Mouse (Mus musculus): ENCODE measurements around the gene Sgms1. TPM values are rescaled to one million over a fixed set of nuclear protein-coding genes. Genes with fewer than 3 reads are reported as not detected.
"Not testable (repeated sequence)": the region's sequence is repeated elsewhere in the genome, so short reads cannot be mapped to it uniquely, and the experiment has no call there.

Sgms1 gene
- polyA plus RNA-seq, 1 experiment from 2014 or later: 19.2 TPM

DNA sequence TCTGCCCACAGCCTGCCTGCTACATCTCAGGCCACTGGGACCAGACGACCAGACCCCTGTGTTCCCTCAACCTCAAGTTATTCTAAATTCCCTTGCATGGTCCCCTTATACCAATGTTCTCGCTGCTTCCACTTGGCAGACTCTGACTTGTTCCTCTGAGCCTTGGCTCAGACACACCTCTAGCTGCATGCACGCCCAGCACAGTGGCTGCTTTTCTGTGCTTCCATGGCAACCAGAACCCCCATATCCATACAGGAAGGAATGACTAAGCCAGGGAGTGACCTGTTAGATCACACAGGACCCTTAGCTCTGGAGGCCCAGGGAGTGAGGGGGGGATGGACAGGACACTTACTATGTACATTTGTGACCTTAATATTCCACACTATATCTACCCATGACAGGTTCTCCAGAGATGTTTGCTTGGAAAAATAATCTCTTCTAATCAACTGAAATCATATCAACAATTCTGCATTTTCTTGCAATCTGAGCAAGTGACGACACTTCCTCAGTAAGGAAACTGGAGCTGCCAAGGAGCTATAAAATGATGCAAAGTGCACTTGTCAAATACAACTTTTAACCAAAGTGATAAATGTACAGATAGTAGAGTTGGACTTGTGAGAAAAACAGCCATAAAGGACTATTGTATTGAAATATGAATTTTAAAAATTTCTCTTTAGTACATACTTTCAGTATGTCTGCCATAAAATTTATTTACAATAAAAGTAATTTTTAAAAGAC lies 252.5 kb downstream of the Sgms1 start:
- no peak overlapping the region for H3K9ac ChIP-seq
- no peak overlapping the region for H3K4me2 ChIP-seq (replicated peaks)
- H3K36me3 ChIP-seq (replicated peaks; ENCODE audit: control insufficient read depth, insufficient read depth): no peaks in the 10 kb centered on the region
- H3K27ac ChIP-seq: no peak overlapping the region
- H3K27me3 ChIP-seq (ENCODE audit: control insufficient read depth, insufficient read depth, low read length): no peaks in the 10 kb centered on the region
- H3K9me3 ChIP-seq (ENCODE audit: control insufficient read depth, low read length): no peaks in the 10 kb centered on the region
- 39% methylated on average over 4 of the region's 4 CpGs for WGBS
- H3K4me1 ChIP-seq (replicated peaks; ENCODE audit: control insufficient read depth, insufficient read depth, low read length): no peaks in the 10 kb centered on the region
- no peak for DNase-seq (ENCODE audit: low spot score)
- no peak overlapping the region for H3K4me3 ChIP-seq (replicated peaks; ENCODE audit: low read length)
- no peak for ATAC-seq (ENCODE audit: low FRiP score)

DNA sequence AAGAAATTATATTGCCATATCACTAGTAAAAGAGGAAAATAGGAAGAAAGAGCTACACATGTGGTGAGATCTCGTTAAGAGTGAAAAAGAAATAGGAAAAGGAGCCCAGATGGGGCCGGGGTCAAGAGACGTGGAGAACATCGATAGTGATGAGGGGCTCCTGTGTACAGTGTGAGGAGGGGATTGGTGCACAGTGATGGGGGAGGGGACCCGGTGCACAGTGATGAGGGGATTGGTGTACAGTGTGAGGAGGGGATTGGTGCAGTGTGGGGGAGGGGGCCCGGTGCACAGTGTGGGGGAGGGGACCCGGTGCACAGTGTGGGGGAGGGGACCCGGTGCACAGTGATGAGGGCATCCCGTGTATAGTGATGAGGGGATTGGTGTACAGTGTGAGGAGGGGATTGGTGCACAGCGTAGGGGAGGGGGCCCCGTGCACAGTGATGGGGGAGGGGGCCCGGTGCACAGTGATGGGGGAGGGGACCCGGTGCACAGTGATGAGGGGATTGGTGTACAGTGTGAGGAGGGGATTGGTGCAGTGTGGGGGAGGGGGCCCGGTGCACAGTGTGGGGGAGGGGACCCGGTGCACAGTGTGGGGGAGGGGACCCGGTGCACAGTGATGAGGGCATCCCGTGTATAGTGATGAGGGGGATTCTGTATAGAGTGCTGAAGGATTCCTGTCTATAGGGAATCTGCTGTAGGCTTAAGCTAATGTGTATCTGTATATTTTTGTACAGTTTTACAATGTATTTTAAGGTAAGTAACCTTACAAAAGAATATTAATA lies 257.6 kb downstream of the Sgms1 start:
- not testable (repeated sequence) for H3K4me2 ChIP-seq (replicated peaks); H3K27ac ChIP-seq; H3K9ac ChIP-seq; H3K4me3 ChIP-seq (replicated peaks; ENCODE audit: low read length); H3K4me1 ChIP-seq (replicated peaks; ENCODE audit: control insufficient read depth, insufficient read depth, low read length); DNase-seq (ENCODE audit: low spot score); H3K36me3 ChIP-seq (replicated peaks; ENCODE audit: control insufficient read depth, insufficient read depth); H3K27me3 ChIP-seq (ENCODE audit: control insufficient read depth, insufficient read depth, low read length); H3K9me3 ChIP-seq (ENCODE audit: control insufficient read depth, low read length)
- 87% methylated on average over 13 of the region's 17 CpGs for WGBS
- 0 out of 2 replicates have a peak, but pooled peaks have one; percentile 43 for ATAC-seq (ENCODE audit: low FRiP score)

DNA sequence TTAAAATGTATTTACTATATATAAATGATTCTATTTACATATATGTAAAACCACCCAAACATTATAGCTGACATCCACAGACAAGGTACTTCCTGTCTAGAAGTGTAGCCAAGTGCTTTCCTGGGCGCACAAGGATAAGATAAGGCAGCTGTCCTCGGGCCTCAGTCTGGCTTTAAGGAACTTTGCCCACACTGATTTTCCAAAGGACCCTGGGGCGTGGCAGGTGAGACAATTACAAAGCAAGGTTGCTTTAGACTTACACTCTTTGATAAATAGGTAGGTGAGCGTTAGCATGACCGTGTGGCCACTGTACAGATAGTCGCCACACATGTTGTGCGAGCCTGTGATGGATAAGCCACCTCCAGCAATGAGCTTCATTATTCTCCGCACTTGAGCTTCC lies 260.2 kb downstream of the Sgms1 start:
- Histone ChIP-seq H3K4me3 (replicated peaks; ENCODE audit: low read length) (no peak overlapping the region), H3K4me2 (replicated peaks) (no peak overlapping the region), H3K27me3 (ENCODE audit: control insufficient read depth, insufficient read depth, low read length) (no peaks in the 10 kb centered on the region), H3K36me3 (replicated peaks; ENCODE audit: control insufficient read depth, insufficient read depth) (no peaks in the 10 kb centered on the region; the same call in 1 of the 2 replicates), H3K9me3 (ENCODE audit: control insufficient read depth, low read length) (no peaks in the 10 kb centered on the region), H3K4me1 (replicated peaks; ENCODE audit: control insufficient read depth, insufficient read depth, low read length) (no peaks in the 10 kb centered on the region), H3K9ac (no peak overlapping the region), H3K27ac (no peak overlapping the region)
- ATAC-seq (ENCODE audit: low FRiP score) (no peak), DNase-seq (ENCODE audit: low spot score) (no peak)
- WGBS: 92% methylated on average over 8 of the region's 8 CpGs

DNA sequence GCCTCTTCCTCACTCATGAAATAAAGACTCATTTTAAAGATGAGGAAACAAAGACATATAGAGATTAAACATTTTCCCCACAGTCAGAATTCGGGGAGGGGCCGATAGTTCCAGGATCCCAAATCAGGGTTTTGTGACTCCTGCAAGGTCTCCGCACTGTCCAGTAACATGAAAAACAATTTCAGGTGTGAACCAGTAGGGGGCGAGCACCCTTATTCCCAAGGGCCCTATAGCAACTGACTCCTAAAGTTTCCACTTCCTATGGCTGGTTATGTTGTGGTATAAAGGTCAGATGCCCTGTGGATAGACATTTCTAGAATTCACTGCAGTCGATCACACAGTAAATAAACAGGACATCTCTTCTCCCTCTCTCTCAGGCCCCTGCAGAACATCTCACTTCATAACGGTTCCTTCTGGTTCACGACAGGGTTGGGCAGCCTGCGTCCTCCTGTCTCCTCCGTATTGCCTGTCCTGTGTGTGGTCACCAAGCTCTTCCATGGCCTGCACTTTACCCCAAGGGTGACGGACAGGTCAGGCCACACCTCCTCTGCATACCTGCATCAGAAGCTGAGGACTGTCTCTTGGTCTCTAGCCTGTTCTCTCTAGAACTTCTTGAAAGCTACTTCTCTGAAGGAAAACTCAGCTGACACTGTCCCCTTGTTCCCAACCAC lies 262.2 kb downstream of the Sgms1 start:
- Histone ChIP-seq H3K9ac (no peak overlapping the region), H3K9me3 (ENCODE audit: control insufficient read depth, low read length) (no peaks in the 10 kb centered on the region), H3K4me2 (replicated peaks) (no peak overlapping the region), H3K36me3 (replicated peaks; ENCODE audit: control insufficient read depth, insufficient read depth) (no peaks in the 10 kb centered on the region; the same call in 1 of the 2 replicates), H3K27me3 (ENCODE audit: control insufficient read depth, insufficient read depth, low read length) (no peaks in the 10 kb centered on the region), H3K27ac (no peak overlapping the region), H3K4me1 (replicated peaks; ENCODE audit: control insufficient read depth, insufficient read depth, low read length) (no peaks in the 10 kb centered on the region), H3K4me3 (replicated peaks; ENCODE audit: low read length) (no peak overlapping the region)
- no peak for ATAC-seq (ENCODE audit: low FRiP score)
- WGBS: 78% methylated on average over 10 of the region's 10 CpGs
- no peak for DNase-seq (ENCODE audit: low spot score)

DNA sequence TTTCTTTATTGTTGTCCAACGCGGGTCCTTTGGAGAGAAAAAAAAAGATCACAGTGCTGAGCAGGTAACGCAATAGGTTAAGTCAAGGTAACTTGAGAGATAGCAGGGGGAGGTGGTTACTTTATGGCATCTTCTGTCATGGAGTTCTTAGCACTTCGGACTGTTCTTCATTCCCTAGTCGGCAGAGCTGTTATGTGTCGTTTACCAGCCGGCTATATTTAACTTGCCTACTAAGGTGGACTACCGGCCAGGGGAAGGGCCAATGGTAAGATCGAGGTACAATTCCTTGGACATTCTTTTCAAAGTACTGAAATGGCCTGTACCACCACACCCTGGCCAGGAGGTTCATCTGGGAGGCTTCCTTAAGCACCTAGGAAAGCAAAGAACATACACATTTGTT lies 265.4 kb downstream of the Sgms1 start:
- H3K4me1 ChIP-seq (replicated peaks; ENCODE audit: control insufficient read depth, insufficient read depth, low read length): no peaks in the 10 kb centered on the region
- no peak overlapping the region for H3K27ac ChIP-seq
- no peaks in the 10 kb centered on the region for H3K9me3 ChIP-seq (ENCODE audit: control insufficient read depth, low read length)
- no peak overlapping the region for H3K4me3 ChIP-seq (replicated peaks; ENCODE audit: low read length)
- no peaks in the 10 kb centered on the region; the same call in 1 of the 2 replicates for H3K36me3 ChIP-seq (replicated peaks; ENCODE audit: control insufficient read depth, insufficient read depth)
- H3K27me3 ChIP-seq (ENCODE audit: control insufficient read depth, insufficient read depth, low read length): no peaks in the 10 kb centered on the region
- no peak overlapping the region for H3K9ac ChIP-seq
- ATAC-seq (ENCODE audit: low FRiP score) (no peak), DNase-seq (ENCODE audit: low spot score) (no peak)
- WGBS: 96% methylated on average over 9 of the region's 9 CpGs
- H3K4me2 ChIP-seq (replicated peaks): no peak overlapping the region

DNA sequence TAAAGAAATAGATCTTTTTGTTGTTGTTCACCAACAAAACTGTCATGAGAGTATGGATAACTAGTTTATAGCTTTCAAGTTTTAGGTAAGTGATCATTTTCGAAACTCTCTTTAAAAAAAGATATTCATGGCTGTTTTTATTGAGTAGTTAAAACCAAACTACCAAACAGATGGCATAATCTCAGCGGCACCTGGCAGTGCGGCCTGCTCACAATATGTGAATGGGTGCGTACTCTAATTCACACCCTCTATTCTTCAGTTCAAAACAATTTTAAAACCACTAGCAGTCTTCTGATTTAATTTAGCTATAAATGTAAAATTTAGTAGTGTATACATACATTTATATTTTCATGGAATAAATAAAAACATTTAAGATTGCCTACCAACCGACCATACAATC lies 266.3 kb downstream of the Sgms1 start:
- Histone ChIP-seq H3K4me3 (replicated peaks; ENCODE audit: low read length) (no peak overlapping the region), H3K4me2 (replicated peaks) (no peak overlapping the region)
- WGBS: 90% methylated on average over 5 of the region's 5 CpGs

DNA sequence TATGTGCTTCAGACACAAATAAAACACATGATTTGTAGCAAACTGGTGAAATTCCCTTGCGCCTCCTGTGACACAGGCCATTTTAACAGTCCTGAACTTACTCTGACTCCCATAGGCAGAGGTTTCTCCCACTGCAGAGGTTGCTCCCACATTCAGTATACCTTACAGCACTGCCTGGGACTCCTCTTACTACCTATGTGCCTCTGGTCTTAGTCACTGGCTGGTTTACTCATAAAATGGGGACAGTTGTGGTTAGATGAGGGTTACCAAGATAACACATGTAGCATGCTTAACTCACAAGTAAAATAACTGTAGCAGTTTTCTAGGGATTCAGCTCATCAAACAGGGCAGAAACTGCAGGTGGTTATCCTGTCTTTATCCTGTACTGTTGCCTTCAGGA lies 268.7 kb downstream of the Sgms1 start:
- no peaks in the 10 kb centered on the region for H3K27me3 ChIP-seq (ENCODE audit: control insufficient read depth, insufficient read depth, low read length)
- H3K4me1 ChIP-seq (replicated peaks; ENCODE audit: control insufficient read depth, insufficient read depth, low read length): no peaks in the 10 kb centered on the region
- no peaks in the 10 kb centered on the region; the same call in 1 of the 2 replicates for H3K36me3 ChIP-seq (replicated peaks; ENCODE audit: control insufficient read depth, insufficient read depth)
- WGBS: 96% methylated on average over 1 of the region's 1 CpGs
- no peak overlapping the region for H3K9ac ChIP-seq
- H3K9me3 ChIP-seq (ENCODE audit: control insufficient read depth, low read length): no peaks in the 10 kb centered on the region
- H3K4me2 ChIP-seq (replicated peaks): no peak overlapping the region
- no peak overlapping the region for H3K4me3 ChIP-seq (replicated peaks; ENCODE audit: low read length)
- H3K27ac ChIP-seq: no peak overlapping the region
- ATAC-seq (ENCODE audit: low FRiP score): no peak
- DNase-seq (ENCODE audit: low spot score): no peak

More for the DNA sequence above, 266.3 kb downstream of the Sgms1 start:
- Histone ChIP-seq H3K36me3 (replicated peaks; ENCODE audit: control insufficient read depth, insufficient read depth) (no peaks in the 10 kb centered on the region; the same call in 1 of the 2 replicates), H3K9ac (no peak overlapping the region), H3K4me1 (replicated peaks; ENCODE audit: control insufficient read depth, insufficient read depth, low read length) (no peaks in the 10 kb centered on the region), H3K27ac (no peak overlapping the region), H3K9me3 (ENCODE audit: control insufficient read depth, low read length) (no peaks in the 10 kb centered on the region), H3K27me3 (ENCODE audit: control insufficient read depth, insufficient read depth, low read length) (no peaks in the 10 kb centered on the region)
- ATAC-seq (ENCODE audit: low FRiP score): no peak
- no peak for DNase-seq (ENCODE audit: low spot score)

DNA sequence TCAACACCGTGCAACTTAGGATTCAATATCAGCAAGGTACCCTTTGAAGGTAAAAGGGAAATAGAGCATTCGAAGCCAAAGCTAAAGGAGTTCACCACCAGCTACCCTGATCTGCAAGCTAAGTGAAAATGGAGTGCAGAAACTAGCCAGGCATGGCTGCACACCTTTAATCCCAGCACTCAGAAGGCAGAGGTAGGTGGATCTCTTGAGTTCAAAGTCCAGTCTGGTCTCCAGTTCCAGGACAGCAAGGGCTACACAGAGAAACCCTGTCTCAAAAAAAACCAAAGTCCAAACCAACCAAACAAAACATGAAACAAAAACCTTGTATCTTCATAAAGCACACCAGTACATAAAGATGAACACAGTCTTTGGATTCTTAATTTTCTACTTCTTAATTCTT lies 269.8 kb downstream of the Sgms1 start:
- DNase-seq (ENCODE audit: low spot score): no peak
- Histone ChIP-seq H3K27ac (no peak overlapping the region), H3K9me3 (ENCODE audit: control insufficient read depth, low read length) (no peaks in the 10 kb centered on the region), H3K9ac (no peak overlapping the region), H3K4me2 (replicated peaks) (no peak overlapping the region), H3K4me3 (replicated peaks; ENCODE audit: low read length) (no peak overlapping the region), H3K4me1 (replicated peaks; ENCODE audit: control insufficient read depth, insufficient read depth, low read length) (no peaks in the 10 kb centered on the region), H3K27me3 (ENCODE audit: control insufficient read depth, insufficient read depth, low read length) (no peaks in the 10 kb centered on the region), H3K36me3 (replicated peaks; ENCODE audit: control insufficient read depth, insufficient read depth) (no peaks in the 10 kb centered on the region; the same call in 1 of the 2 replicates)
- WGBS: 92% methylated on average over 2 of the region's 2 CpGs
- no peak for ATAC-seq (ENCODE audit: low FRiP score)

DNA sequence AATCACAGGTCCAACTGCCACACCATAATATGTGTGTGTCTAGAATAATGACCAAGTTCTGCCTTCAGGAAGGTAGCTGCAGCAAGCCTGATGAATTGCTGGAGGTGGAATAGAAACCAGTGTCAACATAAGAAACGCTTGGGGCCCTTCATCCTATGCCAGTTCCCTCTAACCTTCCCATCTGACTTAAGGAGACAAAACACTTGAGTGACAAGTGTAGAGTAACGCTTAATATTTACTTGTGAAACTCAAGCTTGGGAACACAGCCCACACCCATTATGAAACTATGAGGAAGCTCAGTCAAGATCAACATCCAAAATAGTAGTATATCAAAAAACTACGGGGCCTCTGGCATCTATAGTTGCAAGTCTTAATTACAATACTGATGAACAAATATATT lies 271.0 kb downstream of the Sgms1 start:
- Histone ChIP-seq H3K9ac (no peak overlapping the region), H3K4me2 (replicated peaks) (no peak overlapping the region)
- 88% methylated on average over 3 of the region's 3 CpGs for WGBS

More for the DNA sequence above, 271.0 kb downstream of the Sgms1 start:
- no peak overlapping the region for H3K27ac ChIP-seq
- no peak overlapping the region for H3K4me3 ChIP-seq (replicated peaks; ENCODE audit: low read length)
- no peaks in the 10 kb centered on the region for H3K4me1 ChIP-seq (replicated peaks; ENCODE audit: control insufficient read depth, insufficient read depth, low read length)
- H3K9me3 ChIP-seq (ENCODE audit: control insufficient read depth, low read length): no peaks in the 10 kb centered on the region
- ATAC-seq (ENCODE audit: low FRiP score): no peak
- H3K27me3 ChIP-seq (ENCODE audit: control insufficient read depth, insufficient read depth, low read length): no peaks in the 10 kb centered on the region
- no peak for DNase-seq (ENCODE audit: low spot score)
- no peaks in the 10 kb centered on the region for H3K36me3 ChIP-seq (replicated peaks; ENCODE audit: control insufficient read depth, insufficient read depth)
